Mouse (Mus musculus) liver, embryonic 12.5 days (tissue): ENCODE measurements around the gene B3galnt2. TPM values are rescaled to one million over a fixed set of nuclear protein-coding genes. Genes with fewer than 3 reads are reported as not detected.
"Not testable (repeated sequence)": the region's sequence is repeated elsewhere in the genome, so short reads cannot be mapped to it uniquely, and the experiment has no call there.

ENCODE experiments used
- ATAC-seq: fragments of 200-750 bp; cut with Nextera tagmentation; 2 replicates; pipeline ENCODE4 v1.8.0; 2017; ENCODE audit warnings: moderate number of reproducible peaks, mild to moderate bottlenecking, moderate library complexity
- H3K27ac ChIP-seq: fragments of 300-500 bp; sonication (generic); 2 replicates; pipeline ENCODE4 v1.5.1; 2016; ENCODE audit warnings: mild to moderate bottlenecking
- H3K27me3 ChIP-seq: fragments of 300-500 bp; sonication (generic); replicated peaks from 2 replicates; pipeline ENCODE4 v1.6.1; 2016; ENCODE audit warnings: mild to moderate bottlenecking, moderate library complexity
- H3K36me3 ChIP-seq: fragments of 300-500 bp; sonication (generic); 2 replicates; pipeline ENCODE4 v1.6.1; 2016; ENCODE audit warnings: mild to moderate bottlenecking, moderate library complexity
- H3K4me1 ChIP-seq: fragments of 300-500 bp; sonication (generic); 2 replicates; pipeline ENCODE4 v1.6.1; 2016
- H3K4me2 ChIP-seq: fragments of 300-500 bp; sonication (generic); 2 replicates; pipeline ENCODE4 v1.6.1; 2016; ENCODE audit warnings: mild to moderate bottlenecking, moderate library complexity
- H3K4me3 ChIP-seq: fragments of 300-500 bp; sonication (generic); 2 replicates; pipeline ENCODE4 v1.5.1; 2016; ENCODE audit warnings: mild to moderate bottlenecking, moderate library complexity
- H3K9ac ChIP-seq: fragments of 300-500 bp; sonication (generic); 2 replicates; pipeline ENCODE4 v1.6.1; 2016; ENCODE audit warnings: mild to moderate bottlenecking, moderate library complexity
- H3K9me3 ChIP-seq: fragments of 300-500 bp; sonication (generic); replicated peaks from 2 replicates; pipeline ENCODE4 v1.6.1; 2016; ENCODE audit warnings: mild to moderate bottlenecking, moderate library complexity
- WGBS: fragments of 180-500 bp; shearing (Covaris S2); methylation state at CpG from one replicate; pipeline ENCODE4 v1.1.7; 2016; ENCODE audit not compliant: insufficient replicate concordance; 5-methylcytosine and 5-hydroxymethylcytosine counted together
- polyA plus RNA-seq: library from polyadenylated mRNA; unstranded; fragments of >200 nt; fragmentation: Nextera tagmentation; extraction: Ambion mirVana; gene quantifications from 2 replicates; pipeline ENCODE4 v1.2.1, GENCODE M21; 2016

Gene B3galnt2
- polyA plus RNA-seq, 1 experiment from 2014 or later: 44.6 TPM

DNA sequence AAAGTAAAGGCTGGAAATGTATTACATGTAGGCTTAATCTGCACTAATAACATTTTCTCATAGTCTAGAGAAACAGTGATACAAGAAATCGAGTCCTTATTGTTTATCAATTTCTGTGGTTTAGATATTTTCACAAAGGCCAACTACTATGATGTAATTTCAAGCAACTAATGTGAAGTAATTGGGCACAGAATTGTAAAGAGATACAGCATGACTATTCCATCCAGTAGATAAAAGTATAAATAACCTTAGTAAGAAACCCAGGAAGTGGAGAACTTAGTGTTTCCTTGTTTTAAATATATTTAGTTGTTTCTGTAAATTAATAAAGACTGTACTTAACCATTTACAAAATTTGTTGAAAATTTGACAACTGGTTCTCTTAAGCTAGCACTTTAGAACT, 15.5 kb downstream of the B3galnt2 start:
- 46% methylated on average over 1 of the region's 1 CpGs for WGBS
- Histone ChIP-seq H3K36me3 (peaks cover 73% of the 10 kb centered on the region), H3K4me1 (peaks cover 43% of the 10 kb centered on the region), H3K9me3 (no peaks in the 10 kb centered on the region), H3K9ac (no peak overlapping the region), H3K27ac (no peak overlapping the region), H3K4me2 (no peak overlapping the region), H3K4me3 (no peak overlapping the region), H3K27me3 (no peaks in the 10 kb centered on the region)
- ATAC-seq: no peak

DNA sequence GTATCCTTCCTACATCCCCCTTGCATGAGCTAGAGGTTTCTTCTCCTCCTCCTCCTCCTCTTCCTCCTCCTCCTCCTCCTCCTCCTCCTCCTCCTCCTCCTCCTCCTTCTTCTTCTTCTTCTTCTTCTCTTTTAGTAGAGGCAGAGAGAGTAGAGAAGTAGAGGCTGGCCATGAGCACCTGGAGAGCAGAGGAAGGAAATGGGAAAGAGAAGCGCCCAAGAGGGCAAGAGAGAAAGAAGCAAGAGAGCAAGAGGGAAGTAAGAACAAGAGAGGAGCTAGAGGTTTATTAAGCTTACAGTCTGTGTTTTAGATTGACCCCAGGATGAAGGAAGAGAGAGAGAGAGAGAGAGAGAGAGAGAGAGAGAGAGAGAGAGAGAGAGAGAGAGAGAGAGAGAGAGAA, 27.6 kb downstream of the B3galnt2 start:
- not testable (repeated sequence) for H3K9me3 ChIP-seq, ATAC-seq, H3K4me3 ChIP-seq, H3K4me2 ChIP-seq, H3K27me3 ChIP-seq, H3K27ac ChIP-seq, H3K9ac ChIP-seq, H3K4me1 ChIP-seq
- 73% methylated on average over 1 of the region's 1 CpGs for WGBS
- H3K36me3 ChIP-seq: peaks cover 63% of the 10 kb centered on the region

DNA sequence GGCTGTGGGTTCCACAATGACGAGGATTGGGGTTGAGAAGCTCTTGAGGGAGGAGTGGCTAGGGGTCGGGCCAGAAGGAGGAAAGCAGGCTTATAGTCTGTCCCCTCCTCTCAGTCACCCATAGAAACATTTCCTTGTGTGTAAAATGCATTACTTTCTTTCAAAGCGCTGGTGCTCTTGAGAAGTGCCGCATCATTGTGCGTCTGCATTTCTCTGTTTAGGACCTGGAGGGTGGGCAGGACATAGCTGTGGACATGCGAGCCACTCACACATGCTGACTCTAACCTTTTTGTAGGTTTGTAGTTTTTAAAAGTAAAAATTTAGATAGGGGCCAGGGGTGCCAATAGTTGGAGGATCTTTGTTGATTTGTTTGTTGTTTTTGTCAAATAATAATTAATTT, 29.3 kb downstream of the B3galnt2 start:
- H3K27me3 ChIP-seq: no peaks in the 10 kb centered on the region
- H3K27ac ChIP-seq: peak overlapping the region; percentile 58; the same call in 1 of the 2 replicates
- peaks cover 67% of the 10 kb centered on the region for H3K36me3 ChIP-seq
- peak; percentile 81 for ATAC-seq
- H3K4me1 ChIP-seq: peaks cover 7% of the 10 kb centered on the region; the same call in 1 of the 2 replicates
- no peak overlapping the region for H3K4me3 ChIP-seq
- H3K9ac ChIP-seq: no peak overlapping the region
- H3K9me3 ChIP-seq: no peaks in the 10 kb centered on the region
- 66% methylated on average over 6 of the region's 6 CpGs for WGBS
- H3K4me2 ChIP-seq: no peak overlapping the region

DNA sequence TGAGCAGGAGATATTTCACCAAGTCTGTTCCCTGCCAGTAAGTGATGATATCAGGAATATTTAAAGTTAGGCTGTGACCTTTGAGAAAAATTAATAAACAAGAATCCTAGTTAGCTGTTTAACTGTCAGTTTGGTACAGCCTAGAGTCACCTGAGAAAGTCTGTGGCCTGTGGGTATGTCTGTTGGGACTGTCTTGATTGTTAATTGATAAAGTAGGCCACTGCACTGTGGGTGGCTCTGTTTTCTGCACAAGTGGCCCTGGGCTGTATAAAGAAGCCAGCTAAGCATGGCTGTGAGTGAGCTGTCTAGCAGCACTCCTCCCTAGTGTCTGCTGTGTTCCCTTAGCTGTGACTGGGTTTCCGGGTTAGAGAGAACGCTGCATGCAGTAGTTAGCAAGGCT, 34.9 kb downstream of the B3galnt2 start:
- Histone ChIP-seq H3K27ac (no peak overlapping the region), H3K4me1 (no peaks in the 10 kb centered on the region), H3K9me3 (no peaks in the 10 kb centered on the region), H3K9ac (no peak overlapping the region), H3K4me2 (no peak overlapping the region), H3K36me3 (peaks cover 79% of the 10 kb centered on the region), H3K4me3 (no peak overlapping the region), H3K27me3 (no peaks in the 10 kb centered on the region)
- WGBS: 91% methylated on average over 2 of the region's 2 CpGs
- ATAC-seq: no peak

- peaks cover 83% of the 10 kb centered on the region for H3K36me3 ChIP-seq
- H3K9ac ChIP-seq: no peak overlapping the region
- no peaks in the 10 kb centered on the region for H3K9me3 ChIP-seq
- no peaks in the 10 kb centered on the region for H3K4me1 ChIP-seq
- no peak overlapping the region for H3K4me2 ChIP-seq
- no peak overlapping the region for H3K27ac ChIP-seq
- H3K4me3 ChIP-seq: no peak overlapping the region
- no peaks in the 10 kb centered on the region for H3K27me3 ChIP-seq
- ATAC-seq: no peak
- WGBS: 80% methylated on average over 2 of the region's 2 CpGs
These were observed 36.1 kb downstream of the B3galnt2 start for GRCm38 (mm10) chr13:13990391-13990790.

- Histone ChIP-seq H3K9me3 (no peaks in the 10 kb centered on the region), H3K4me1 (no peaks in the 10 kb centered on the region), H3K4me2 (no peak overlapping the region), H3K27ac (no peak overlapping the region), H3K4me3 (no peak overlapping the region), H3K27me3 (no peaks in the 10 kb centered on the region), H3K9ac (no peak overlapping the region), H3K36me3 (peaks cover 96% of the 10 kb centered on the region)
- WGBS: 75% methylated on average over 3 of the region's 3 CpGs
- ATAC-seq: no peak
These were observed 38.8 kb downstream of the B3galnt2 start for GRCm38 (mm10) chr13:13993041-13993440.

DNA sequence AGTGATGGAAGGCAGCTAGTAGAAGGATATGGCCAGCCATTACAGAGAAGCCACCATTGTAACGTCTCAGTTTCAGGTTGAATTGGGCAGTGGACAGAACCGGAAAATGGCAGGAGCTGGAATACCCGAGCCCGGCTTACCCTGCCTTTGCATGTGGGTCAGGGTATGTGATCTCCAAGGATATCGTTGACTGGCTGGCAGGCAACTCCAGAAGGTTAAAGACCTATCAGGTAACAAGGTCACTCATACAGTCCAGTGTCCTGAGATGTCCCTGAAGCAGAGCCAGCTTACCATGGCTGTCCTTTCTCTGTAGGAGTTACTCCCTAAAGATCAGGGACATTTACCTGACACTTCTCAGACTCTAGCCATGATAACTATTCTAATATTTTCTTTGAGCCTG, 40.8 kb downstream of the B3galnt2 start:
- Histone ChIP-seq H3K27me3 (no peaks in the 10 kb centered on the region), H3K9ac (no peak overlapping the region), H3K4me3 (no peak overlapping the region), H3K4me2 (no peak overlapping the region), H3K27ac (no peak overlapping the region), H3K9me3 (no peaks in the 10 kb centered on the region), H3K36me3 (peaks cover 98% of the 10 kb centered on the region), H3K4me1 (no peaks in the 10 kb centered on the region)
- WGBS: 90% methylated on average over 5 of the region's 5 CpGs
- no peak for ATAC-seq

GRCm38 (mm10) chr13:13997476-13997875, 43.2 kb downstream of the B3galnt2 start:
- Histone ChIP-seq H3K36me3 (peaks cover 99% of the 10 kb centered on the region), H3K27ac (no peak overlapping the region), H3K4me2 (no peak overlapping the region), H3K4me1 (peaks cover 8% of the 10 kb centered on the region), H3K9ac (no peak overlapping the region), H3K9me3 (no peaks in the 10 kb centered on the region), H3K27me3 (no peaks in the 10 kb centered on the region), H3K4me3 (no peak overlapping the region)
- WGBS: 83% methylated on average over 5 of the region's 5 CpGs
- no peak for ATAC-seq

DNA sequence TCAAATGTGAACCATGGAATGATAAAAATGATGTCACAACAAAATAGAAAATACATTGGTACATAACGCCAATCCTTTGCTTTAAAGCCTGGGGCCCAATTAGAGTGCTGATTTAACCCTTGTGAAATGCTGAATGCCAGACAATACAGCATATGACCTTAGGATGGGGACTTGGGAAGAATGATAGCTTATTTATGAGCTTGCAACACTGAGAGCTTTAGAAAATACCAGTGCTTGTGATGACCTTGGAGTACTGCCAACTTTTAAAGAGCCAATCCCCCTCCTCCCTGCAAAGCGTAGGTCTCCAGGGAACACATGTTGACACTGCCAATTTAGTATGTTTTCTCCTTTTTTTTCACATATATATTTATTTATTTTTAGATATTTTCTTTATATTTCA, 48.4 kb downstream of the B3galnt2 start:
- peaks cover 99% of the 10 kb centered on the region for H3K36me3 ChIP-seq
- H3K27me3 ChIP-seq: no peaks in the 10 kb centered on the region
- WGBS: 89% methylated on average over 2 of the region's 2 CpGs
- H3K27ac ChIP-seq: no peak overlapping the region
- no peak overlapping the region for H3K4me3 ChIP-seq
- no peak for ATAC-seq
- no peaks in the 10 kb centered on the region for H3K9me3 ChIP-seq
- H3K4me2 ChIP-seq: no peak overlapping the region
- H3K9ac ChIP-seq: no peak overlapping the region
- H3K4me1 ChIP-seq: peaks cover 8% of the 10 kb centered on the region

DNA sequence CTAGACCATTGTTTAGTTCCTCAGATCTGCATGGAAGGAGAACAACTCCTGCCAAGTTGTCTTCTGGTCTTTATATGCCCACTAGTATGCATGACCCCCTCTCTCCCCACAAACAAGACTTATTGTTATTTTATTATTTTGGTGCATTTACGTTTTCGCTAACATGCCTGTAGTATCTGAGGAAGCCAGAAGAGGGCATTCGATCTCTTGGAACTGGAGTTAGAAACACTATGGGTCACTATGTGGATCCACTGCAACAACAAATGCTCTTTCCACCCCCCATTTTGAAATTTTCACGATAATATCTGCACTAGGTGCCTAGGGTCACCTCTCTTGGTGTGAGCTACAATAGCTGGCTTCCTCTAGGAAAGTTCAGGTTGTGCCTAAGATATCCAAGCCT, 49.8 kb downstream of the B3galnt2 start:
- 74% methylated on average over 4 of the region's 4 CpGs for WGBS
- H3K9ac ChIP-seq: no peak overlapping the region
- H3K27me3 ChIP-seq: no peaks in the 10 kb centered on the region
- peaks cover 96% of the 10 kb centered on the region for H3K36me3 ChIP-seq
- H3K27ac ChIP-seq: peak overlapping the region; percentile 23; the same call in 1 of the 2 replicates
- H3K4me3 ChIP-seq: no peak overlapping the region
- H3K4me2 ChIP-seq: no peak overlapping the region
- H3K9me3 ChIP-seq: no peaks in the 10 kb centered on the region
- H3K4me1 ChIP-seq: peaks cover 8% of the 10 kb centered on the region
- ATAC-seq: no peak

DNA sequence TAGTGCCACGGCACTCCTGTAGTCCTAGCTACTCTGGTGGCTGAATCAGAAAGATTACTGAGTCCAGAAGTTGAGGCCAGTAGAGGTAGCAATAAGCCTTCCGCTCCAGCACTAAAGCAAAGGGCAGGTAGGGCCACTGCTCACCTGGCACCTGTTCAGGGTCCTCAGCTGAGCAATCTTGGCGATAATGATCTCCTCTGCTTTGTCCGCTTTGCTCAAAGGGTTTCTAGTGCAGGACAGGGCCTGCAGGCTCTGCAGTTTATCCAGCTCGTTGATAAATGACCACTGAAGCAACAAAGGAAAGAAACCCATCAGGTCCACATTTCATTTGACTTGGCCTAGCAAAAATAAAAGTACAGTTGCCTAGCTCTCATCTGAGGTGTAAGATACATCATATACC, 50.7 kb downstream of the B3galnt2 start:
- Histone ChIP-seq H3K36me3 (peaks cover 95% of the 10 kb centered on the region), H3K4me3 (no peak overlapping the region), H3K27ac (no peak overlapping the region), H3K9ac (no peak overlapping the region), H3K4me1 (peaks cover 8% of the 10 kb centered on the region), H3K4me2 (no peak overlapping the region), H3K9me3 (no peaks in the 10 kb centered on the region), H3K27me3 (no peaks in the 10 kb centered on the region)
- ATAC-seq: no peak
- WGBS: 87% methylated on average over 5 of the region's 5 CpGs

- H3K4me3 ChIP-seq: no peak overlapping the region
- H3K4me2 ChIP-seq: no peak overlapping the region
- peaks cover 9% of the 10 kb centered on the region for H3K4me1 ChIP-seq
- H3K36me3 ChIP-seq: peaks cover 92% of the 10 kb centered on the region
- no peaks in the 10 kb centered on the region for H3K9me3 ChIP-seq
- ATAC-seq: no peak
- no peak overlapping the region for H3K9ac ChIP-seq
- 57% methylated on average over 2 of the region's 2 CpGs for WGBS
- H3K27ac ChIP-seq: no peak overlapping the region
- no peaks in the 10 kb centered on the region for H3K27me3 ChIP-seq
These were observed 51.8 kb downstream of the B3galnt2 start for GRCm38 (mm10) chr13:14006056-14006455.

DNA sequence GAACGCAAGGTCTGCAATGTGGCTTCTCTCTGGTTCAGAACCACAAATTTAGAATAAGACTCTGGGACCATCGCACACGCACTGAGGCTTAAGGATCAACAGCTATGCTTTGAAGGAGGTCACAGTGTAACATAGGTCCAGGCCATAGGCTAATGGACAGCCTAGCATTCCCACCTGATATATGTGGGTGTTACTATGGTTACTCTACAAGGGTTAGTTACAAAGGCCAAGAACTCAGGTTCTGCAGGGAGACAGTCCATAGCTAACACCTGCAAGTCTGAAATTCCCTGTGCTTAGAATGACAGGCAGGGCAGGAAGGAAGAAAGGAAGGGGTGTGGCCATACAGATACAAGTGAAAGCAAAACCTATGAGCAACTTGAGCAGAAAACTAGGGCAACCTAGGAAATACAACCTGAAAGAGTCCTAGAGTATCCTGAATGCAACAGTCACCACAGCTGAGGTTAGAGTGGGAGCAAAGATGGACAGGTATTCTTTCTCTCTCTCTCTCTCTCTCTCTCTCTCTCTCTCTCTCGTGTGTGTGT, 57.3 kb downstream of the B3galnt2 start:
- Histone ChIP-seq H3K4me2 (no peak overlapping the region), H3K9me3 (no peaks in the 10 kb centered on the region), H3K27ac (no peak overlapping the region), H3K4me3 (no peak overlapping the region), H3K9ac (no peak overlapping the region), H3K27me3 (no peaks in the 10 kb centered on the region), H3K36me3 (peaks cover 86% of the 10 kb centered on the region), H3K4me1 (peaks cover 17% of the 10 kb centered on the region)
- ATAC-seq: no peak
- WGBS: 81% methylated on average over 4 of the region's 4 CpGs
